Mouse (Mus musculus) midbrain, embryonic 15.5 days (tissue): ENCODE measurements at regions not wholly inside any gene's neighbourhood (a gene's known extent, or its start where the extent isn't known, plus 50 kb on each side); places are given as distances from the start of the nearest gene placed in this dataset.
A peak's percentile ranks its signal among the peaks of the same experiment; 100 is the strongest.

Experiments used
- ATAC-seq: fragments of 200-750 bp; cut with Nextera tagmentation; replicated peaks from 2 replicates; pipeline ENCODE4 v1.8.0; 2017; ENCODE audit warnings: moderate TSS enrichment
- H3K27ac ChIP-seq: fragments of 300-500 bp; sonication (generic); 2 replicates; pipeline ENCODE4 v1.5.1; 2015; ENCODE audit warnings: mild to moderate bottlenecking, inconsistent platforms
- H3K27me3 ChIP-seq: fragments of 300-500 bp; sonication (generic); replicated peaks from 2 replicates; pipeline ENCODE4 v1.6.1; 2015; ENCODE audit warnings: inconsistent platforms
- H3K36me3 ChIP-seq: fragments of 300-500 bp; sonication (generic); replicated peaks from 2 replicates; pipeline ENCODE4 v1.6.1; 2015; ENCODE audit warnings: inconsistent platforms
- H3K4me1 ChIP-seq: fragments of 300-500 bp; sonication (generic); 2 replicates; pipeline ENCODE4 v1.6.1; 2015; ENCODE audit warnings: inconsistent platforms
- H3K4me2 ChIP-seq: fragments of 300-500 bp; sonication (generic); 2 replicates; pipeline ENCODE4 v1.6.1; 2015; ENCODE audit warnings: inconsistent platforms, mild to moderate bottlenecking, moderate library complexity
- H3K4me3 ChIP-seq: fragments of 300-500 bp; sonication (generic); 2 replicates; pipeline ENCODE4 v1.5.1; 2015; ENCODE audit warnings: mild to moderate bottlenecking, inconsistent platforms
- H3K9ac ChIP-seq: fragments of 300-500 bp; sonication (generic); 2 replicates; pipeline ENCODE4 v1.6.1; 2015; ENCODE audit warnings: mild to moderate bottlenecking, inconsistent platforms
- H3K9me3 ChIP-seq: fragments of 300-500 bp; sonication (generic); 2 replicates; pipeline ENCODE4 v1.6.1; 2016; ENCODE audit warnings: inconsistent platforms
- WGBS: fragments of 180-500 bp; shearing (Covaris S2); methylation state at CpG from one replicate; pipeline ENCODE4 v1.1.7; 2015; ENCODE audit warnings: mixed read lengths; 5-methylcytosine and 5-hydroxymethylcytosine counted together

DNA sequence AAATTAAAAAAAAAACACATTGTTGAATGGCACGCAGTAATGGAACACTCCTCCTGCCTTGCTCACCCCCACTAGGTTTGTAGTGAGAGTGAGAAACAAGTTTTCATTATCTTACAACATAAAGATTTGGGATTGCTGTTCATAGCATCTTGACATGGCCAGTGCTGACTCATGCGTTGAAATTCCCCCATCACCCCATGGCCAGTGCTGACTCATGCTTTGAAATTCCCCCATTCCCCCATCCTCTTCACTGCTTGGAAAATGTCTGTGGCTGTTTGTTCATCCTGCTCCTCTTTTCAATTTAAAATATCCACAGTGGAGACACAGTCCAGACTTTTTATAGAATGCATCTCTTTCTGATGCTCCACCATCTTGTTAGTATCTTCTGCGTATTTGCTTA, 131.8 kb downstream of the Emx2 start:
- Histone ChIP-seq H3K36me3 (no peaks in the 10 kb centered on the region), H3K27me3 (0 out of 2 replicates have a peak, but pooled peaks cover 6% of the 10 kb centered on the region), H3K4me3 (no peak overlapping the region), H3K27ac (no peak overlapping the region), H3K9me3 (no peaks in the 10 kb centered on the region), H3K9ac (no peak overlapping the region), H3K4me2 (no peak overlapping the region), H3K4me1 (peaks cover 6% of the 10 kb centered on the region; the same call in 1 of the 2 replicates)
- WGBS = 97% methylated on average over 3 of the region's 3 CpGs
- no peak for ATAC-seq

DNA sequence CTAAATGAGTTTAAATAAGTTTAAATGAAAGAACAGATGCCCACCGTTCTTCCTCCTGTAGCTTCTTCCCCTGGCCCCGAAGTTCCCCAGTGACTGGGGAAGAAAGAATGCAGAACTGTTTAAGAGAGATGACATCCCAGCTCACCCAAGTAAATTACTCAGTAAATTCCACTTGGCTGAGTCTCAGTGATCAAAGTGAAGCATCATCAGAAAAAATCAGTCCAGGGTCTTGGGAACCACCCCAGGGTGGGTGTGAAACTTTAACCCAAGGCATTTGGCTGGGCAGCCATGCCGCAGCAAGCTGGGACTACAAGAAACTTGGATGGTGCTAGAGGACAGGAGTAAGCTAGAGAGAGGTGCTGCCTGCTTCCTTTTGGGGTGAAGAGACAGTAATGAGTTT, 133.9 kb downstream of the Emx2 start:
- 78% methylated on average over 3 of the region's 3 CpGs for WGBS
- H3K9me3 ChIP-seq = no peaks in the 10 kb centered on the region
- H3K4me1 ChIP-seq = peaks cover 6% of the 10 kb centered on the region; the same call in 1 of the 2 replicates
- H3K9ac ChIP-seq = no peak overlapping the region
- H3K27ac ChIP-seq = no peak overlapping the region
- no peaks in the 10 kb centered on the region for H3K36me3 ChIP-seq
- no peaks in the 10 kb centered on the region for H3K27me3 ChIP-seq
- no peak overlapping the region for H3K4me3 ChIP-seq
- ATAC-seq = no peak
- no peak overlapping the region for H3K4me2 ChIP-seq

- peaks cover 20% of the 10 kb centered on the region for H3K4me1 ChIP-seq
- no peaks in the 10 kb centered on the region for H3K27me3 ChIP-seq
- H3K4me2 ChIP-seq = no peak overlapping the region
- no peak overlapping the region for H3K9ac ChIP-seq
- H3K27ac ChIP-seq = no peak overlapping the region
- WGBS = 40% methylated on average over 6 of the region's 6 CpGs
- H3K36me3 ChIP-seq = no peaks in the 10 kb centered on the region
- no peak overlapping the region for H3K4me3 ChIP-seq
- H3K9me3 ChIP-seq = no peaks in the 10 kb centered on the region
- no peak for ATAC-seq
Observed at GRCm38 (mm10) chr19:59624288-59624795, 166.2 kb downstream of the Emx2 start.

DNA sequence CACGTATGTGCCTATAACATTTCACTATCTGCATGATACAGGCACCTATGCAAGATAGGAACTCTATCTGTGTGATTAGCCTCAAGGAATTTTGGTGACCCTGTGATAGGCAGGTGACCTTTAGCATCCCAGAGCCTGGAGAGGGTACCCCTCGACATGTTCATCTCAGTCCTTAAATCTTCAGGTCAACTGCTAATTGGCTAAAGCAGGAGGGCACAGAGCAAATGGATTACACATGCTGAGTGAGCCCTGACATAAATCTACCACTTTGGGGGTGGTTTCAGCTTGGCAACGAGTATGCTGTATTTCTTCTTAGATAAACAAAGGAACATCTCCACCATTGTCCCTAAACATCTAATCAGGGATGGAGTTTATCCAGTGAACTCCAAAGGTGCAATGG, 169.5 kb downstream of the Emx2 start:
- Histone ChIP-seq H3K27ac (0 out of 2 replicates have a peak overlapping the region, but pooled peaks have one; percentile 40), H3K4me2 (no peak overlapping the region), H3K9ac (no peak overlapping the region), H3K27me3 (no peaks in the 10 kb centered on the region), H3K4me3 (no peak overlapping the region), H3K4me1 (peaks cover 20% of the 10 kb centered on the region), H3K36me3 (no peaks in the 10 kb centered on the region), H3K9me3 (no peaks in the 10 kb centered on the region)
- WGBS = 61% methylated on average over 3 of the region's 3 CpGs
- ATAC-seq = no peak; the same call in 1 of the 2 replicates

DNA sequence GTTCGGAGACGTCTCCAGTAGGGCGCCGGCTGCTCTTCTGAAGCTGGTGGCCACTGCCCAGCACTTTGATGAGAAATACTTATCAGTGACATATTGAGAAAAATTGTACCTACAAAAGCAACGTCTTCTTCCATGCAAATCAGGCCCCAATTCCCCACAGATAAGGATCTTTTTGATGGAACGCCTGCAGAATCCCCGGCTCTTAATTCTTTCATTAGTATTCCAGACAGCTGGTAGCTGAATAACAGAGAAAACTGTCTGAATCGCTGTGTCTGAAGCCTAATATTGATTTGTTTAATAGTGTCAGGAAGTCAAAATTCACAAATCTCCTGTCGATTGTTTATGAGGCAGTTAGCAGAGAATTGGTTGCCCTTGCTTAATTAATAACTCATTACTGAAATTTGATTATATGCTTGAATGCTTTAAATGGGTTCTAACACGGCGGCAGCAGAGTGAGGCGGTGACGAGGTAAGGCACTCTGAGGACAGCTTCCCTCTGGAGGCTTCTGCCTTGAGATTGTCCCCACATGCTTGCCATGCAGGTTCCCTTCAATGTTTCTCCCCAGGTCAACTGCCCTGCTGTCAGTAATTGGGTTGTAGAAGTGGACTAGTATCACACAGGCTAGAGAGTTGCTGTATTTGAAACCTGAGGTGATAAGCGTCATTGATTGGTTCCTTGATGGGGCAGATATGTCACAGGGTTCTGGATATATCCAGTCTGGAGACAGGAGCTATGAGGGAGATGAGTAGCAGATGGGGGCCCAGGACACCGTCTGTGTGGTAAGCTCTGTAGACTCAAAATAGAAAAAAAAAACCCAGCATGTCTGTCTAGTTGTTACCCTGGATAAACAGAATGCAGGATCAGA, 170.4 kb downstream of the Emx2 start:
- no peak overlapping the region for H3K4me3 ChIP-seq
- H3K4me1 ChIP-seq = peaks cover 20% of the 10 kb centered on the region
- peak overlapping the region; percentile 40 for H3K27ac ChIP-seq
- H3K27me3 ChIP-seq = no peaks in the 10 kb centered on the region
- H3K4me2 ChIP-seq = peak overlapping the region; percentile 15; the same call in 1 of the 2 replicates
- no peaks in the 10 kb centered on the region for H3K9me3 ChIP-seq
- H3K36me3 ChIP-seq = no peaks in the 10 kb centered on the region
- H3K9ac ChIP-seq = no peak overlapping the region
- WGBS = 31% methylated on average over 15 of the region's 15 CpGs
- peak; percentile 37; the same call in 1 of the 2 replicates for ATAC-seq

GRCm38 (mm10) chr19:59629161-59629445, 170.9 kb downstream of the Emx2 start:
- ATAC-seq = peak; percentile 48; the same call in 1 of the 2 replicates
- Histone ChIP-seq H3K4me2 (no peak overlapping the region), H3K9me3 (no peaks in the 10 kb centered on the region), H3K36me3 (no peaks in the 10 kb centered on the region), H3K27me3 (no peaks in the 10 kb centered on the region), H3K9ac (no peak overlapping the region), H3K4me1 (peaks cover 20% of the 10 kb centered on the region), H3K4me3 (no peak overlapping the region), H3K27ac (peak overlapping the region; percentile 40; the same call in 1 of the 2 replicates)
- WGBS = 69% methylated on average over 2 of the region's 2 CpGs

- H3K27ac ChIP-seq = no peak overlapping the region
- peaks cover 15% of the 10 kb centered on the region for H3K4me1 ChIP-seq
- no peak overlapping the region for H3K4me2 ChIP-seq
- ATAC-seq = no peak
- no peaks in the 10 kb centered on the region for H3K27me3 ChIP-seq
- no peaks in the 10 kb centered on the region for H3K9me3 ChIP-seq
- no peak overlapping the region for H3K4me3 ChIP-seq
- H3K36me3 ChIP-seq = no peaks in the 10 kb centered on the region
- 61% methylated on average over 8 of the region's 8 CpGs for WGBS
- H3K9ac ChIP-seq = no peak overlapping the region
Observed at GRCm38 (mm10) chr19:59630095-59630494, 171.9 kb downstream of the Emx2 start.

DNA sequence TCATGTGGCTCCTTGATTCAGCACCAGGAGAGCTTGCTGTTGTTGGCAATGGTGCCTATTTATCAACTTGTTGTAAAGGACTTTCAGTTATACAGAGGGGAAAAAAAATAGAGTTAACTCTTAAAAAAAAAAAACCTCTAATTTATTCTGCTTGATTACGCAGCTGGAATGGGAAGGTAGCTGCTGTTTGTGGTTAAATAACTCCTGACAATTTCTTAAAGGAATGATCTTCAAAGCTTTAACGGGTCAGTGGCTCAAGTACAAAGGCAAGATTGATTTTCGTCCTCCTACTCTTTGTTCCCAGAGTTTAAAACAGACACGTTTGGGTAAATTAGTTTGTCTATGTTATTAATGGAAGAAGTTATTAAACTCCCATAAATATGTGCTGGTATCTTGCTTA, 172.5 kb downstream of the Emx2 start:
- Histone ChIP-seq H3K4me3 (no peak overlapping the region), H3K9ac (no peak overlapping the region), H3K9me3 (no peaks in the 10 kb centered on the region), H3K27me3 (no peaks in the 10 kb centered on the region), H3K4me1 (peaks cover 18% of the 10 kb centered on the region), H3K36me3 (no peaks in the 10 kb centered on the region), H3K4me2 (no peak overlapping the region), H3K27ac (no peak overlapping the region)
- ATAC-seq = no peak
- WGBS = 27% methylated on average over 4 of the region's 4 CpGs

DNA sequence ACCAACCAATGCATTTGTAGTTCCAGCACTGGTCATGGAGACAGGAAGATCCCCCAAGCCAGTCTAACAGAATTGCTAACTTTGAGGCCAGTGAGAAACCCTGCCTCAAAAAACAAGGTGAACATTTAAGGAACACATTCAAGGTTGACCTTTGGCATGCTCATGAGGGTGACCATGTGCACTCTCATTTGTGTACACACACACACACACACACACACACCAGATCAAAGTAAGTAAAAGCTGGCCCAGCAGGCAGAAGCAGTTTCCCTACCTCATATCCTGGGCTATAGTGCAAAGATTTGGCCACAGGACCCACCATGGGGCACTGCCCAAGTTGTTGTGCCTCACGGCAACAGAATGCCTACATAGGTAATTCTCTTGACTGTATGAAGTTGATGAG, 173.4 kb downstream of the Emx2 start:
- H3K9ac ChIP-seq = no peak overlapping the region
- no peak overlapping the region for H3K4me2 ChIP-seq
- peaks cover 18% of the 10 kb centered on the region for H3K4me1 ChIP-seq
- H3K4me3 ChIP-seq = no peak overlapping the region
- no peaks in the 10 kb centered on the region for H3K9me3 ChIP-seq
- ATAC-seq = no peak
- no peaks in the 10 kb centered on the region for H3K27me3 ChIP-seq
- 62% methylated on average over 1 of the region's 1 CpGs for WGBS
- no peaks in the 10 kb centered on the region for H3K36me3 ChIP-seq
- H3K27ac ChIP-seq = no peak overlapping the region

GRCm38 (mm10) chr19:59636271-59636670, 178.1 kb downstream of the Emx2 start:
- no peaks in the 10 kb centered on the region for H3K27me3 ChIP-seq
- no peak overlapping the region for H3K4me3 ChIP-seq
- peaks cover 4% of the 10 kb centered on the region; the same call in 1 of the 2 replicates for H3K4me1 ChIP-seq
- WGBS = 50% methylated on average over 8 of the region's 8 CpGs
- H3K36me3 ChIP-seq = no peaks in the 10 kb centered on the region
- H3K4me2 ChIP-seq = no peak overlapping the region
- no peak overlapping the region for H3K27ac ChIP-seq
- no peak overlapping the region for H3K9ac ChIP-seq
- no peak for ATAC-seq
- H3K9me3 ChIP-seq = no peaks in the 10 kb centered on the region

GRCm38 (mm10) chr19:59642606-59643005, 184.4 kb downstream of the Emx2 start:
- H3K27ac ChIP-seq = no peak overlapping the region
- H3K9ac ChIP-seq = no peak overlapping the region
- H3K4me1 ChIP-seq = no peaks in the 10 kb centered on the region
- no peak overlapping the region for H3K4me3 ChIP-seq
- no peak for ATAC-seq
- H3K27me3 ChIP-seq = no peaks in the 10 kb centered on the region
- 91% methylated on average over 3 of the region's 3 CpGs for WGBS
- H3K4me2 ChIP-seq = no peak overlapping the region
- H3K9me3 ChIP-seq = no peaks in the 10 kb centered on the region
- no peaks in the 10 kb centered on the region for H3K36me3 ChIP-seq

DNA sequence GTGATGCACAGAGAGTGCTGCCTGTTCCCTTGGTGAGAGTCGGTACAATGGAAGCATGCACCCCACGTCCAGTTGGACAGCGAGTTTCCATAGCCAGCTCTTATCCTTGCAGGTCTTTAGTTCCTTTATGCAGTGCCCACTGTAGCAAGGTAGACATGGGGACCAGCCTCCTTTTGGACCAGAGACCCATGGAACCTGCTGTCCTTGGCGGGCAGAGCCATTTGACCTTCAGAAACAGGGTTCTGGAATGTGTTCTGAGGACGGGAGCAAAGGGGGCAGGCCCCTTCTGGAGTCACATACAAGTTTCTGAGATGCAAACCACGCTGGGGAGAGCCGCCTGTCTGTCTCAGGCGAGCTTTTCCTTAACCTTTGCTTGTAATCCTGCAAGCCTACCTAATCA, 188.1 kb downstream of the Emx2 start:
- 73% methylated on average over 8 of the region's 8 CpGs for WGBS
- Histone ChIP-seq H3K4me2 (no peak overlapping the region), H3K4me3 (no peak overlapping the region), H3K27me3 (no peaks in the 10 kb centered on the region), H3K4me1 (peaks cover 8% of the 10 kb centered on the region), H3K27ac (no peak overlapping the region), H3K9ac (no peak overlapping the region), H3K9me3 (no peaks in the 10 kb centered on the region), H3K36me3 (no peaks in the 10 kb centered on the region)
- no peak for ATAC-seq

DNA sequence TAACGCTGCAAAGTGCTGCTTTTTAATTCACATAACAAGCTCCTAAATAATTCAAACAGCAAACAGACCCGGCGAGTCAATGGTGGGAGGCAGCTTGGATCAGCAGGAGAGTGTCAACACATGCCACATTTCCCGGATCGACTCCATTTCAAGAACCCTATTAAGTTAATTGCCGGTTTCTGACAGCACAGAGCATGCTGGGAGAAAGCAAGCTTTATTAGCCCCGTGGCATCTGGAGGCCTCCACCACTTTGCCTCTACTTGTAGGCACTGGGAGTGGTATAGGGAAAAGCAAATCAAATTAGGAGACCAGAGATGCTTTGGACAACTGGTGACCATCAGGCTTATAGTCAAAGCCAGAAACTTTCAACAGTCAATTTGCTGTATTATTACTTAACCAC, 188.5 kb downstream of the Emx2 start:
- Histone ChIP-seq H3K4me2 (no peak overlapping the region), H3K27ac (no peak overlapping the region), H3K4me3 (no peak overlapping the region), H3K4me1 (peaks cover 8% of the 10 kb centered on the region), H3K36me3 (no peaks in the 10 kb centered on the region), H3K9me3 (no peaks in the 10 kb centered on the region), H3K9ac (no peak overlapping the region), H3K27me3 (no peaks in the 10 kb centered on the region)
- ATAC-seq = no peak
- WGBS = 51% methylated on average over 7 of the region's 7 CpGs
